Mouse (Mus musculus) stomach, embryonic 14.5 days (tissue): ENCODE results near the gene T2. TPM values are rescaled to one million over a fixed set of nuclear protein-coding genes. Genes with fewer than 3 reads are reported as not detected.
A peak's percentile ranks its signal among the peaks of the same experiment; 100 is the strongest.

Source experiments
- ATAC-seq: fragments of 200-750 bp; cut with Nextera tagmentation; 2 replicates; pipeline ENCODE4 v1.8.0; 2017; ENCODE audit warnings: low read depth, moderate TSS enrichment; ENCODE audit not compliant: insufficient number of reproducible peaks, insufficient read depth, low FRiP score
- H3K27ac ChIP-seq: fragments of 300-500 bp; sonication (generic); 2 replicates; pipeline ENCODE4 v1.5.1; 2014; ENCODE audit warnings: mild to moderate bottlenecking, low read length, moderate library complexity, mixed read lengths
- H3K27me3 ChIP-seq: fragments of 300-500 bp; sonication (generic); 2 replicates; pipeline ENCODE4 v1.6.1; 2014; ENCODE audit warnings: low read length, control low read depth, mixed read lengths; ENCODE audit not compliant: control insufficient read depth, insufficient read depth
- H3K36me3 ChIP-seq: fragments of 300-500 bp; sonication (generic); 2 replicates; pipeline ENCODE4 v1.6.1; 2014; ENCODE audit warnings: mild to moderate bottlenecking, control low read depth, low read length, moderate library complexity, mixed read lengths; ENCODE audit not compliant: control insufficient read depth, insufficient read depth
- H3K4me1 ChIP-seq: fragments of 300-500 bp; sonication (generic); 2 replicates; pipeline ENCODE4 v1.6.1; 2014; ENCODE audit warnings: low read length, control low read depth, mixed read lengths; ENCODE audit not compliant: control insufficient read depth, insufficient read depth
- H3K4me2 ChIP-seq: fragments of 300-500 bp; sonication (generic); replicated peaks from 2 replicates; pipeline ENCODE4 v1.6.1; 2014; ENCODE audit warnings: low read depth, low read length, control low read depth
- H3K4me3 ChIP-seq: fragments of 300-500 bp; sonication (generic); 2 replicates; pipeline ENCODE4 v1.5.1; 2014; ENCODE audit warnings: low read depth, low read length, control low read depth
- H3K9ac ChIP-seq: fragments of 300-500 bp; sonication (generic); replicated peaks from 2 replicates; pipeline ENCODE4 v1.6.1; 2014; ENCODE audit warnings: low read depth, mild to moderate bottlenecking, control low read depth, low read length, moderate library complexity, mixed read lengths
- H3K9me3 ChIP-seq: fragments of 300-500 bp; sonication (generic); 2 replicates; pipeline ENCODE4 v1.6.1; 2016; ENCODE audit warnings: low read depth, low read length, control low read depth; ENCODE audit not compliant: control insufficient read depth
- WGBS: fragments of 180-500 bp; shearing (Covaris S2); extraction: QIAGEN DNeasy Blood & Tissue Kit; methylation state at CpG from one replicate; pipeline ENCODE4 v1.1.7; 2014; 5-methylcytosine and 5-hydroxymethylcytosine counted together
- polyA plus RNA-seq: library from polyadenylated mRNA; unstranded; fragments of >200 nt; fragmentation: Nextera tagmentation; extraction: Ambion mirVana; gene quantifications from 2 replicates; pipeline ENCODE4 v1.2.1, GENCODE M21; 2014

T2 gene
- polyA plus RNA-seq, 1 experiment from 2014 or later, result 0.88 TPM

DNA sequence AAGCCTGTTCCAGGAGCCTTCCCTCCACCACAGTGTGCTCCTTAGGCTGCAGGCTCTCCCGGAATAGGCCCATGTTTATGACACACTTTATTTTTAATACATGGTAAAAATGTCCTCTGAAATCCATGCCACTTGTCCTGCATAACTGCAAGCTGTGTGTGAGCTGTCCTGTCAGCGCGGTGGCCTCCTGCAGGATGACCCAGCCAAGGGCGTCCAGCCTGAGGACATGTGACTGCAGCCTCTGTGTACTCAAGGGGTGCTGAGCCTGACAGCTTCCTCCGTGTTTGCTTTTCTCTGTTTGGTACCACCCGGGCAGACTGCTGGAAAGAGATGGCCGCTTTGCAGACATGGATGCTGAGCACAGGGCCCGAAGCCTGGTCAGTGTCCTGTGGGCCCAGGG, 61.1 kb downstream of the T2 start:
- no peaks in the 10 kb centered on the region for H3K36me3 ChIP-seq
- H3K4me1 ChIP-seq, result 0 out of 2 replicates have a peak, but pooled peaks cover 6% of the 10 kb centered on the region
- ATAC-seq, result no peak
- WGBS, result 56% methylated on average over 8 of the region's 8 CpGs
- H3K9ac ChIP-seq, result no peak overlapping the region
- no peak overlapping the region for H3K4me3 ChIP-seq
- H3K27me3 ChIP-seq, result no peaks in the 10 kb centered on the region
- no peaks in the 10 kb centered on the region for H3K9me3 ChIP-seq
- no peak overlapping the region for H3K27ac ChIP-seq
- H3K4me2 ChIP-seq, result no peak overlapping the region

DNA sequence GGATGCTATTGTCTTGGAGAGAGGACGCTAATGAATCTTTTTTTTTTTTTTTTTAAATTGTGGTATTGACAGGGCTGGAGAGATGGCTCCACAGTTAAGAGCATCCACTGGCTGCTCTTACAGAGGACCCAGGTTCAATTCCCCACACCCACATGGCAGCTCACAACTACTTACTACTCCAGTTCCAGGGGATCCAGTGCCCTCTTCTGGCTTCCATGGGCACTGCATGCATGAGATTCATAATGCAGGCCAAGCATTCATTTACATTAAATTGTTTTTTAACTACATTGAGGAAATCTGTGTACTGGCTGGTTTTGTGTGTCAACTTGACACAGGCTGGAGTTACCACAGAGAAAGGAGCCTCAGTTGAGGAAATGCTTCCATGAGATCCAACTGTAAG, 64.9 kb downstream of the T2 start:
- Histone ChIP-seq H3K4me2 (no peak overlapping the region), H3K9me3 (no peaks in the 10 kb centered on the region), H3K9ac (no peak overlapping the region), H3K27me3 (no peaks in the 10 kb centered on the region), H3K4me3 (no peak overlapping the region), H3K27ac (no peak overlapping the region), H3K4me1 (0 out of 2 replicates have a peak, but pooled peaks cover 2% of the 10 kb centered on the region), H3K36me3 (no peaks in the 10 kb centered on the region)
- 78% methylated on average over 1 of the region's 1 CpGs for WGBS
- no peak for ATAC-seq

DNA sequence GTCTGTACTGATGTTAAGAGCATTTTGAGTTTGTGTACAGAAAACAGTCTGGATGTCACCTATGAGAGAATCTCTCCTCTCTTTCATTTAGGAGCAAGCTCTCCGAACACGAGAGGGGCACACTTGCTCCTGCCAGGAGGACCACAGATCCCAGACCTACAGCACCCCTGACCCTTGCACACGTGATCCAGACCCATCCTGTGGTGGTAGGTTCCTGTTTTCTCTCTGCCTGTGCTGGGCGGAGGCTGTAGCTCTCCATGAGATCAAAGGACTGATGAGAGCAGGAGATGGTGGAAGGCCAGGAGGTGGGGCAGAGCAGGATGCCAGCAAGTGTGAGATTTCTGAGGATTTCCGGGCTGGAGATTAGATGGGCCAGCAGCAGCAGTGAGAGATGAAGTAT, 65.7 kb downstream of the T2 start:
- H3K4me2 ChIP-seq, result no peak overlapping the region
- no peaks in the 10 kb centered on the region for H3K27me3 ChIP-seq
- no peaks in the 10 kb centered on the region for H3K9me3 ChIP-seq
- no peaks in the 10 kb centered on the region for H3K36me3 ChIP-seq
- no peak overlapping the region for H3K4me3 ChIP-seq
- 32% methylated on average over 5 of the region's 5 CpGs for WGBS
- no peak overlapping the region for H3K27ac ChIP-seq
- no peak for ATAC-seq
- no peak overlapping the region for H3K9ac ChIP-seq
- no peaks in the 10 kb centered on the region for H3K4me1 ChIP-seq

DNA sequence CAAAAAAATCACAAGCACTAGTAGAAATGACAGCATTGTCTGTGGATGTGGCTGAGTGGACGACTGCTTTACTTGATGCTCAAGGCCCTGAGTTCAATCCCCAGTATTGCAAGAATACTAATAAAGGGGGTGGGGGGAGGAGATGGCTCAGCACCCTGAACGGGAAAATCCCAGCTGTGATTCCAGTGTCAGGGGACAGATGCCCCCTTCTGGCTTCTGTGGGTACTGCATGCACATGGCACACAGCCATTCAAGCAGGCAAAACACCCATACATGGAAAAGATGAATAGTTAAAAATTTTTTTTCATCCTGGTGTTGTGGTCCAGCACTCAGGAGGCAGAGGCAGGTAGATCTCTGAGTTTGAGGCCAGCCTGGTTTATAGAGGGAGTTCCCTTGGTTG, 67.5 kb downstream of the T2 start:
- H3K4me3 ChIP-seq, result no peak overlapping the region
- 0 out of 2 replicates have a peak, but pooled peaks cover 3% of the 10 kb centered on the region for H3K27me3 ChIP-seq
- 54% methylated on average over 2 of the region's 2 CpGs for WGBS
- no peaks in the 10 kb centered on the region for H3K4me1 ChIP-seq
- no peak overlapping the region for H3K9ac ChIP-seq
- no peaks in the 10 kb centered on the region for H3K36me3 ChIP-seq
- H3K27ac ChIP-seq, result no peak overlapping the region
- no peak for ATAC-seq
- no peaks in the 10 kb centered on the region for H3K9me3 ChIP-seq
- H3K4me2 ChIP-seq, result no peak overlapping the region

DNA sequence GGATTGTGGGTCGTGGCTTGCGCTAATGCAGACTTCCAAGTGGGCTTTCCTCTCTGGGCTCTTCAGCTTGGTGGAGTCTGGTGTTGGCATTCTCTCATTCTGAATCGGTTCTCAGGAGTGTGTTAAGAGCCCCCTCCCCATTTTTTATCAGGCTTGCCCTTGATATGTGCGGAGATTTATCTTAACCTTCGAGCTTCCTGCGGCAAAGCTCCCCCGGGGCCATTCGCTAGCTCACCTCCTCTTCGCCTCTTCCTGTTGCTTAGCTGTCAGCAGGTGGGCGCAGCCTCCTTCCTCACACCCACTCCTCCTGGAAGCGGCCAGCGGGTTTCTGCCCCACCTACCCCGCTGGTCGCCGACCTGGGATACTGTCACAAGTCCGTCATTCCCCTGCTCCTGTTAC, 73.6 kb downstream of the T2 start:
- Histone ChIP-seq H3K27ac (no peak overlapping the region), H3K9me3 (no peaks in the 10 kb centered on the region), H3K4me3 (no peak overlapping the region), H3K36me3 (no peaks in the 10 kb centered on the region), H3K4me1 (0 out of 2 replicates have a peak, but pooled peaks cover 3% of the 10 kb centered on the region), H3K9ac (no peak overlapping the region), H3K4me2 (no peak overlapping the region), H3K27me3 (peaks cover 61% of the 10 kb centered on the region)
- 2% methylated on average over 16 of the region's 16 CpGs for WGBS
- ATAC-seq, result no peak

DNA sequence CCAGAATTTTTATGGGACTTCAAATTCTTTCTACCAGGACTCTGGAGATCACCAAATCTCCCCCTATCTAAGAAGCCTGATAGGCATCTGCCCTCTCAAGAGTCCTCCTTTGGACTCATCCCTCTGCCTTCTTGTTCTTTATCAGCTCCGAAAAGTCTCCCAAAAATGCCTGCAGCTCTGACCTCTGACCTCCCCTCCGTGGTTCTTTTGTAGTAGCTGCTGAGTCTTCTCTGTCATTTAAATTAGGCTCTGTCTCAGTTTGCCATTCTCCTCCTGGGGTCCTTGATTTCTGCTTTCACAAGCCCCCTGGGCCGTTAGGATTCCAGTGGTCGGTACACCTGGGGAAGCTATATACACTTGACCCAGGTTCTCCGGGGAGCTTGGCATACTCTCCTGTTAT, 74.1 kb downstream of the T2 start:
- 3% methylated on average over 5 of the region's 5 CpGs for WGBS
- no peak overlapping the region for H3K4me2 ChIP-seq
- peaks cover 66% of the 10 kb centered on the region for H3K27me3 ChIP-seq
- H3K27ac ChIP-seq, result no peak overlapping the region
- no peaks in the 10 kb centered on the region for H3K36me3 ChIP-seq
- no peak for ATAC-seq
- 0 out of 2 replicates have a peak, but pooled peaks cover 3% of the 10 kb centered on the region for H3K4me1 ChIP-seq
- no peak overlapping the region for H3K4me3 ChIP-seq
- no peaks in the 10 kb centered on the region for H3K9me3 ChIP-seq
- H3K9ac ChIP-seq, result no peak overlapping the region

DNA sequence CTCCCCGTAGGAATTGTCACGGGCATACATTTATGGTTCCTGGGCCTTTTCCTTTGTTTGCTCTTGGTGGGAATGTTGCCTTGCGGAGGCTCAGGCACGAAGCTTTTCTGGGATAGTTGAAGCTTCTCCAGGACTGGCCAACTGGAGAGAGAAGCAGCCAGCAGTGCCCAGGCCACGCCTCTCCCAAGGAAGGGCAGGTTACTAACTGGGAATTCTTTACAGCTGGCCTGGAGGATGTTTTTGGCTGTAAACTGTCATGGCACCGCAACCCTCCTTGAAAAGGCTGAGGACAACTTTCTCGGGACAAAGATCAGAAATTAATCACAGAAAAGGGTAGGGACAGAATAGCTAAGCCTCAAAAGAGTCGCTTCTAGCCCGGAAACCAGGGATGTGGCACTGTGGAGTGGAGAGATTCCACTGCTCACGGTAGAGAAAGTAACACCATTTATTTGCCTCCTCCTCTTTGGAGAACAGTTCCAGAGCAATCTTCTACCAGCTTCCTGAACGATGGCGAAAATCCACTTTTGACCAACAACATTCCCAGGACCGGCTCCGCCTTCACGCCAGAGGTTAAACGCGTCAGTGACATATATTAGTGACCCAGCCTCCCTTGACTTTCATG, 76.5 kb downstream of the T2 start:
- H3K36me3 ChIP-seq, result no peaks in the 10 kb centered on the region
- H3K9me3 ChIP-seq, result no peaks in the 10 kb centered on the region
- no peak overlapping the region for H3K9ac ChIP-seq
- under 1% methylated on average over 17 of the region's 17 CpGs for WGBS
- H3K27ac ChIP-seq, result no peak overlapping the region
- no peak for ATAC-seq
- 0 out of 2 replicates have a peak, but pooled peaks cover 3% of the 10 kb centered on the region for H3K4me1 ChIP-seq
- H3K27me3 ChIP-seq, result peaks cover 82% of the 10 kb centered on the region
- no peak overlapping the region for H3K4me3 ChIP-seq
- H3K4me2 ChIP-seq, result no peak overlapping the region

DNA sequence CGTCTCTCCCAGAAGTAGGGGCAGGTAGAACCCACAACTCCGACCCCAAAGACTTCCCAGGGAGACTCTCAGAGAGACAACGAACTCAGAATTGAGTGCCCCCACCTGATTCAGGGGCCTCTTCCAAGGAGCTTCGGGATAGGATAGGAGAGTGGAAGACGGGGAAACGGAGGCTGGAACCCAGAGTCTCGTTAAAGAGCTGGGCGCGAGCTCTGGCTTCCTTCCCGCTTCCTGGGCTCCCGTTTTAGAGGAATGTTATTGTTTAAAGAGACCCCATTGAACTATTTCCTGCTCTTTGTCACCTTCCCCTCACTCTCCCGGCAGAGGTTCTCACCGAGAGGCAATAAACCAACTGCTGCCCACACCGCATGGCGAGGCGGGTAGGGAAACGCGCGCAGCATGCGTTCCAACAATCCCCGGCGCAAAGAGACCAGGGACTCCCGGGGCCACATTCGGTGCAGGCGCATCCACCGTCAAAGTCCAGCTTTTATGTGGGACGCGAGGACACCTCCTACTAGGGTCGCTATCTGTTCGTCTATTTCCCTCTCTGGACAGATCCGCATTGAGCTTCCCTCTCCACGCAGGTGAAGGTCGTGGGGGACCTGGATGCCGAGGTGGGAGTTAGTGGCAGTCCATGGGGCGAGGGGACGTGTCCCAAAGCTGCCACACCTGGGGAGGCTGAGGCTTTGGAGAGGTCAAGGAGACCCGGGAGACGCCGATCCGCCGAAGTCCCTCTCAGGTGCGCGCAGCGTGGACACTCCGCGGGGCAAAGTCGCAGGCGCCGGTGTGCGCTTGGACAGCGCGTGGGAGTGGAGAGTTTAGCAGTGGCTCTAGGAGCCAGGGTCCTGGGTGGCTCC, 77.6 kb downstream of the T2 start:
- H3K36me3 ChIP-seq, result no peaks in the 10 kb centered on the region
- peak overlapping the region; percentile 37 for H3K4me2 ChIP-seq
- peak overlapping the region; percentile 19 for H3K4me3 ChIP-seq
- ATAC-seq, result no peak
- H3K9me3 ChIP-seq, result no peaks in the 10 kb centered on the region
- WGBS, result 2% methylated on average over 51 of the region's 52 CpGs
- peaks cover 88% of the 10 kb centered on the region for H3K27me3 ChIP-seq
- no peak overlapping the region for H3K9ac ChIP-seq
- no peak overlapping the region for H3K27ac ChIP-seq
- H3K4me1 ChIP-seq, result 0 out of 2 replicates have a peak, but pooled peaks cover 3% of the 10 kb centered on the region
